Mouse (Mus musculus) activated CD4-positive, CD25-positive, alpha-beta regulatory T cell, adult 4 months (primary cell): Measurements from ENCODE around the gene Pmch. TPM values are rescaled to one million over a fixed set of nuclear protein-coding genes. Genes with fewer than 3 reads are reported as not detected.

Experiments
- ATAC-seq: one replicate; pipeline ENCODE4 v1.8.0; 2017
- polyA plus RNA-seq, 2 experiments: library from polyadenylated mRNA; unstranded; fragments of 100-300 nt; shearing (Covaris generic); gene quantifications; one replicate each; pipeline ENCODE4 v1.2.1; 2017

The Pmch gene
- not detected for polyA plus RNA-seq

- no peak for ATAC-seq
Observed at GRCm38 (mm10) chr10:88090772-88091171, at the start of gene Pmch. TSS of gene Pmch (plus strand) at chr10:88091072.

GRCm38 (mm10) chr10:88044297-88044696, 46.6 kb upstream of the Pmch start:
- no peak for ATAC-seq

GRCm38 (mm10) chr10:88046098-88046771, 44.6 kb upstream of the Pmch start:
- ATAC-seq: no peak

- no peak for ATAC-seq
Observed at GRCm38 (mm10) chr10:88054233-88054985, 36.5 kb upstream of the Pmch start.

GRCm38 (mm10) chr10:88056950-88057649, 33.8 kb upstream of the Pmch start:
- no peak for ATAC-seq

GRCm38 (mm10) chr10:88063436-88063835, 27.4 kb upstream of the Pmch start:
- ATAC-seq: no peak

GRCm38 (mm10) chr10:88064872-88065271, 26.0 kb upstream of the Pmch start:
- no peak for ATAC-seq

GRCm38 (mm10) chr10:88067377-88067776, 23.5 kb upstream of the Pmch start:
- no peak for ATAC-seq

GRCm38 (mm10) chr10:88106169-88106568, 15.3 kb downstream of the Pmch start:
- ATAC-seq: no peak

GRCm38 (mm10) chr10:88113290-88113689, 22.4 kb downstream of the Pmch start:
- ATAC-seq: no peak

GRCm38 (mm10) chr10:88119721-88120120, 28.8 kb downstream of the Pmch start:
- no peak for ATAC-seq

GRCm38 (mm10) chr10:88135630-88136029, 44.8 kb downstream of the Pmch start:
- ATAC-seq: no peak

Other genes starting within 250 kb of the Pmch start
- gene Igf1, start 232.8 kb upstream of the Pmch start, polyA plus RNA-seq: under 1 TPM; 0.12 to 0.18 TPM
- 1 to 10 TPM; 4.4 to 5.1 TPM for gene Parpbp, start 55.9 kb downstream of the Pmch start, polyA plus RNA-seq
- gene Nup37, start 55.9 kb downstream of the Pmch start, polyA plus RNA-seq: 10 to 100 TPM; 37.7 to 48.6 TPM
- gene Washc3, start 110.0 kb downstream of the Pmch start, polyA plus RNA-seq: 100 to 1,000 TPM; 111 to 120 TPM